Mouse (Mus musculus) myocyte (in vitro differentiated cells): Measurements from ENCODE around the gene Krtap11-1. TPM values are rescaled to one million over a fixed set of nuclear protein-coding genes. Genes with fewer than 3 reads are reported as not detected.

Source experiments
- polyA plus RNA-seq: library from polyadenylated mRNA; unstranded; fragments of >200 nt; fragmentation: generic; extraction: Trizol; gene quantifications from one replicate; pipeline ENCODE4 v1.2.1, GENCODE M21; 2012; ENCODE audit warnings: missing spikeins

Gene Krtap11-1
- polyA plus RNA-seq, 1 experiment = not detected

Other genes with a start within 250 kb of the Krtap11-1 start
- gene Krtap21-1, start 167.3 kb downstream of the Krtap11-1 start, polyA plus RNA-seq = not detected
- gene Krtap6-2, start 151.1 kb downstream of the Krtap11-1 start, polyA plus RNA-seq = not detected
- gene Krtap8-1, start 83.2 kb downstream of the Krtap11-1 start, polyA plus RNA-seq = not detected
- gene Krtap7-1, start 62.9 kb downstream of the Krtap11-1 start, polyA plus RNA-seq = not detected